Comparison of ENCODE assay signal across 16 mouse cellular contexts in genomic region chr2:155974087-155974731, GRCm38 (mm10). TPM values are rescaled to one million over a fixed set of nuclear protein-coding genes. Genes with fewer than 3 reads are reported as not detected.
DNase-seq lines count a peak whose midpoint lies in the region; TF ChIP-seq lines count a peak whose summit lies in the region.
"Had no signal": no experiment of that assay in that cellular context is flagged by ENCODE, and none has a peak within 500 bp of the region (broad histone marks: within the 10 kb centered on the region; RNA-seq: fewer than 3 reads in every experiment).

No protein-coding gene starts in this region.

- no peak for DNase-seq in layer of hippocampus, adult 2 months (ENCODE audit: low spot score in 2 of 2)
- DNase-seq in layer of hippocampus, adult 11-12 months (ENCODE audit: low spot score): no peak
- DNase-seq in ES-CJ7 (ENCODE audit: low read depth, low spot score): peak; percentile 63
- peak; percentile 64 for DNase-seq in ZHBTc4 (ENCODE audit: low read depth, low spot score)
- DNase-seq in thymus, adult 18-20 months: peak; percentile 68 to 74
- no peak for DNase-seq in kidney, adult 8-10 months
- DNase-seq in layer of hippocampus, postnatal 10 days (ENCODE audit: low spot score in 2 of 2): no peak
- DNase-seq: cerebellum, adult 18-20 months; embryo, embryonic 11 days; heart, postnatal 36 days; kidney, postnatal 4 days; lung, postnatal 4 days had no signal

- H3K4me3 ChIP-seq in layer of hippocampus, adult 2 months: no peak overlapping the region
- H3K4me3 ChIP-seq: erythroblast, embryonic 14.5 days had no signal

- peak; percentile 39 for TF ChIP-seq CTCF in layer of hippocampus, adult 2 months (conservative IDR thresholded peaks at IDR 0.05)

- H3K27ac ChIP-seq in layer of hippocampus, adult 2 months: peak overlapping the region; percentile 76

RNA-seq across cellular contexts. Expression of gene Cep250, which starts 18.0 kb away (rescaled TPM):
- total RNA-seq in layer of hippocampus, adult 2 months (2021): 10 to 100 TPM; 19.0 to 21.0 TPM
- total RNA-seq in layer of hippocampus, postnatal 10 days (2021): 10 to 100 TPM; 18.1 to 23.2 TPM

RNA-seq across cellular contexts. Expression of gene Gdf5, which starts 29.0 kb away (rescaled TPM):
- under 1 TPM in 1 of 2 experiments, not detected in 1; 0.15 TPM for total RNA-seq in layer of hippocampus, adult 2 months (2021)
- 1 to 10 TPM in 1 of 2 experiments, under 1 TPM in 1; 0.74 to 1.1 TPM for total RNA-seq in layer of hippocampus, postnatal 10 days (2021)
- total RNA-seq: heart, postnatal 36 days; monocyte, adult 5-6 weeks had no signal

RNA-seq across cellular contexts. Expression of gene 6430550D23Rik, which starts 33.6 kb away (rescaled TPM):
- 1 to 10 TPM; 2.9 to 4.1 TPM for total RNA-seq in layer of hippocampus, adult 2 months (2021)
- total RNA-seq in layer of hippocampus, postnatal 10 days (2021): 1 to 10 TPM in 1 of 2 experiments, under 1 TPM in 1; 0.80 to 1.1 TPM
- total RNA-seq: monocyte, adult 5-6 weeks had no signal

RNA-seq across cellular contexts. Expression of gene Ergic3, which starts 33.6 kb away (rescaled TPM):
- total RNA-seq in layer of hippocampus, adult 2 months (2021): 100 to 1,000 TPM; 195 to 213 TPM
- total RNA-seq in layer of hippocampus, postnatal 10 days (2021): 100 to 1,000 TPM; 198 to 232 TPM

RNA-seq across cellular contexts. Expression of gene Gm15557, which starts 33.7 kb away (rescaled TPM):
- total RNA-seq in layer of hippocampus, adult 2 months (2021): not detected
- not detected for total RNA-seq in layer of hippocampus, postnatal 10 days (2021)
- total RNA-seq: gastrocnemius, adult 18-20 months; heart, postnatal 36 days; left cerebral cortex, adult 8-10 months; monocyte, adult 5-6 weeks had no signal

Comparison
In these comparisons a context has a peak if more than half of its experiments do, and no peak if none do; other contexts are left out.
1. DNase-seq: peak in ES-CJ7 (single experiment), ZHBTc4 (single experiment) and thymus, adult 18-20 months (2 of 2); none in layer of hippocampus, adult 2 months (0 of 2), layer of hippocampus, adult 11-12 months (single experiment), kidney, adult 8-10 months (0 of 2) and layer of hippocampus, postnatal 10 days (0 of 2).